Mouse (Mus musculus) embryo, embryonic 9.5 days (tissue): ENCODE results near the gene Gm20721.

Experiments used
- DNase-seq: peaks from one replicate; pipeline ENCODE4 v3.0.0-alpha.2; 2017; ENCODE audit errors: extremely low spot score

Gm20721 gene

GRCm38 (mm10) chr2:174297851-174298250 is 48.7 kb downstream of the Gm20721 start:
- DNase-seq: no peak

- DNase-seq: no peak
Measured at GRCm38 (mm10) chr2:174297086-174297571, 49.4 kb downstream of the Gm20721 start.

- peak; percentile 40 for DNase-seq
Measured at GRCm38 (mm10) chr2:174295900-174296465, 50.5 kb downstream of the Gm20721 start.

- peak; percentile 93 for DNase-seq
Measured at GRCm38 (mm10) chr2:174295175-174295899, 51.2 kb downstream of the Gm20721 start.

GRCm38 (mm10) chr2:174294457-174294856 is 52.1 kb downstream of the Gm20721 start:
- DNase-seq: peak; percentile 51

- DNase-seq: no peak
Measured at GRCm38 (mm10) chr2:174291662-174292030, 54.9 kb downstream of the Gm20721 start.

GRCm38 (mm10) chr2:174291029-174291661 is 55.4 kb downstream of the Gm20721 start:
- DNase-seq: no peak

- DNase-seq: no peak
Measured at GRCm38 (mm10) chr2:174288673-174289430, 57.7 kb downstream of the Gm20721 start.

GRCm38 (mm10) chr2:174287921-174288320 is 58.6 kb downstream of the Gm20721 start:
- DNase-seq: no peak

GRCm38 (mm10) chr2:174285921-174286470 is 60.5 kb downstream of the Gm20721 start:
- DNase-seq: peak; percentile 40

- DNase-seq: peak; percentile 54
Measured at GRCm38 (mm10) chr2:174284807-174285457, 61.6 kb downstream of the Gm20721 start.

- DNase-seq: peak; percentile 72
Measured at GRCm38 (mm10) chr2:174284011-174284410, 62.5 kb downstream of the Gm20721 start, which contains the start of gene Gnas. Gene Gnas (plus strand): TSS chr2:174284320.

- no peak for DNase-seq
Measured at GRCm38 (mm10) chr2:174283341-174283740, 63.2 kb downstream of the Gm20721 start.
